Mouse (Mus musculus): Measurements from ENCODE around the gene Ccl25. TPM values are rescaled to one million over a fixed set of nuclear protein-coding genes. Genes with fewer than 3 reads are reported as not detected.

Gene Ccl25
- total and polyA plus RNA-seq, 3 experiments = 4.6 to 6.0 (median 5.4) TPM

- Histone ChIP-seq H3K79me2 (replicated peaks; ENCODE audit: control insufficient read depth, extremely low read depth, insufficient read depth, poor library complexity, severe bottlenecking) (peaks cover 16% of the 10 kb centered on the region), H3K9ac (ENCODE audit: insufficient read depth, low read depth) (no peak overlapping the region), H3K27me3 (replicated peaks) (no peaks in the 10 kb centered on the region), H3K4me1 (ENCODE audit: control insufficient read depth in 1 of 2, insufficient read depth in 2 of 2) (peaks cover 0 to 8% of the 10 kb centered on the region in 2 experiments; a peak in 2 of 4 replicates), H3K9me3 (replicated peaks; ENCODE audit: low read length) (no peaks in the 10 kb centered on the region), H3K27ac (ENCODE audit: insufficient read depth, low read depth) (no peak overlapping the region), H3K36me3 (replicated peaks in 1 of 2; ENCODE audit: control insufficient read depth in 1 of 2, insufficient read depth in 1 of 2, low read length in 1 of 2) (peaks cover 38 to 69% of the 10 kb centered on the region in 2 experiments), H3K4me3 (replicated peaks in 1 of 3; ENCODE audit: low read depth in 2 of 3, low read length in 2 of 3, poor library complexity in 1 of 3) (no peak overlapping the region), H3K4me2 (ENCODE audit: insufficient read depth, low read depth, poor library complexity, severe bottlenecking) (no peak overlapping the region)
- DNase-seq (ENCODE audit: extremely low read depth) = no peak
- TF ChIP-seq ZNF384 (IDR thresholded peaks at IDR 0.05; ENCODE audit: low read depth, low read length) (no peak), SMC3 (IDR thresholded peaks at IDR 0.05; ENCODE audit: low read depth, low read length) (no peak), PAX5 (IDR thresholded peaks at IDR 0.05; ENCODE audit: low read length) (no peak), IRF4 (IDR thresholded peaks at IDR 0.05; ENCODE audit: low read depth, low read length) (no peak)
- dilution Hi-C loops (cut with MboI; ENCODE audit: extremely low pct_ligation_motif_present, extremely low pct_unique_long_range_greater_than_20kb, low sequenced_read_pairs) (no loop called here), in situ Hi-C loops (cut with MboI; ENCODE audit: low pct_ligation_motif_present, low pct_unique_long_range_greater_than_20kb, low sequenced_read_pairs) (no loop called here)
Observed at GRCm38 (mm10) chr8:4329000-4329399, 4.0 kb downstream of the Ccl25 start.

- DNase-seq (ENCODE audit: extremely low read depth) = no peak
- dilution Hi-C loops (cut with MboI; ENCODE audit: extremely low pct_ligation_motif_present, extremely low pct_unique_long_range_greater_than_20kb, low sequenced_read_pairs) = no loop called here
- H3K36me3 ChIP-seq (replicated peaks in 1 of 2; ENCODE audit: control insufficient read depth in 1 of 2, insufficient read depth in 1 of 2, low read length in 1 of 2) = peaks cover 59 to 92% of the 10 kb centered on the region in 2 experiments
- no peaks in the 10 kb centered on the region for H3K4me1 ChIP-seq (ENCODE audit: control insufficient read depth in 1 of 2, insufficient read depth in 2 of 2)
- no peak overlapping the region for H3K4me2 ChIP-seq (ENCODE audit: insufficient read depth, low read depth, poor library complexity, severe bottlenecking)
- in situ Hi-C loops (cut with MboI; ENCODE audit: low pct_ligation_motif_present, low pct_unique_long_range_greater_than_20kb, low sequenced_read_pairs) = no loop called here
- no peaks in the 10 kb centered on the region for H3K79me2 ChIP-seq (replicated peaks; ENCODE audit: control insufficient read depth, extremely low read depth, insufficient read depth, poor library complexity, severe bottlenecking)
- TF ChIP-seq TBP (conservative IDR thresholded peaks at IDR 0.05; ENCODE audit: low read depth, low read length) (no peak), CHD1 (IDR thresholded peaks at IDR 0.05; ENCODE audit: low read depth, low read length) (no peak), CHD2 (IDR thresholded peaks at IDR 0.05; ENCODE audit: low read length) (no peak), RCOR1 (conservative IDR thresholded peaks at IDR 0.05; ENCODE audit: low read depth, low read length) (no peak), POLR2AphosphoS2 (IDR thresholded peaks at IDR 0.05; ENCODE audit: low read depth, low read length) (no peak)
- no peaks in the 10 kb centered on the region for H3K27me3 ChIP-seq (replicated peaks)
- H3K9ac ChIP-seq (ENCODE audit: insufficient read depth, low read depth) = no peak overlapping the region
- H3K27ac ChIP-seq (ENCODE audit: insufficient read depth, low read depth) = no peak overlapping the region
- H3K9me3 ChIP-seq (replicated peaks; ENCODE audit: low read length) = no peaks in the 10 kb centered on the region
- H3K4me3 ChIP-seq (replicated peaks in 1 of 3; ENCODE audit: low read depth in 2 of 3, low read length in 2 of 3, poor library complexity in 1 of 3) = no peak overlapping the region
Observed at GRCm38 (mm10) chr8:4333966-4334365, 9.0 kb downstream of the Ccl25 start.

DNA sequence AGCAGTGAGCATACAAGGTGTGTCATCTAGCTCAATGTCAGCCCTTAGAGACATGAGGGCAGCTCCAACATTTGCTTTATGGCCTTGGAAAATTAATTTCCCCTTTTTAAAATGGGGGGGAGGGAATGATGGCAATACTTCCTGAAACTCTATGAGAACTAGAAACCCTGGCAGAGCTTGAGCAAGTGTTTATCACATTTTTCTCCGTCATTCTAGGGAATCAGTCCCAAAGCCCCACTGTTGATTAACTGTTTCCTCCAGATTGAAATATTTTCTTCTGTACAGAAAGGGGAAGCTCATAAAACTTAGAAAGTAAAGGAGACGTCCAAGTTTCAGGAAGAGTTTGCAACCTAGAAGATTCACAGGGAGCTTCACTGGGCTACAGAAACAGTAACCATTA lies 10.7 kb downstream of the Ccl25 start:
- Histone ChIP-seq H3K4me2 (ENCODE audit: insufficient read depth, low read depth, poor library complexity, severe bottlenecking) (no peak overlapping the region), H3K9ac (ENCODE audit: insufficient read depth, low read depth) (no peak overlapping the region), H3K4me3 (replicated peaks in 1 of 3; ENCODE audit: low read depth in 2 of 3, low read length in 2 of 3, poor library complexity in 1 of 3) (no peak overlapping the region), H3K9me3 (replicated peaks; ENCODE audit: low read length) (no peaks in the 10 kb centered on the region), H3K79me2 (replicated peaks; ENCODE audit: control insufficient read depth, extremely low read depth, insufficient read depth, poor library complexity, severe bottlenecking) (no peaks in the 10 kb centered on the region), H3K36me3 (replicated peaks in 1 of 2; ENCODE audit: control insufficient read depth in 1 of 2, insufficient read depth in 1 of 2, low read length in 1 of 2) (peaks cover 55 to 85% of the 10 kb centered on the region in 2 experiments), H3K27ac (ENCODE audit: insufficient read depth, low read depth) (no peak overlapping the region), H3K4me1 (ENCODE audit: control insufficient read depth in 1 of 2, insufficient read depth in 2 of 2) (no peaks in the 10 kb centered on the region), H3K27me3 (replicated peaks) (no peaks in the 10 kb centered on the region)
- dilution Hi-C loops (cut with MboI; ENCODE audit: extremely low pct_ligation_motif_present, extremely low pct_unique_long_range_greater_than_20kb, low sequenced_read_pairs) (no loop called here), in situ Hi-C loops (cut with MboI; ENCODE audit: low pct_ligation_motif_present, low pct_unique_long_range_greater_than_20kb, low sequenced_read_pairs) (no loop called here)
- DNase-seq (ENCODE audit: extremely low read depth) = no peak
- TF ChIP-seq TCF12 (IDR thresholded peaks at IDR 0.05; ENCODE audit: low read depth, low read length) (no peak), CTCF (conservative IDR thresholded peaks at IDR 0.05 in 1 of 2, IDR thresholded peaks at IDR 0.05 in 1 of 2; ENCODE audit: low read depth in 2 of 2, low read length in 2 of 2) (no peak), GABPA (IDR thresholded peaks at IDR 0.05; ENCODE audit: insufficient replicate concordance, low read depth, low read length) (no peak), CHD2 (IDR thresholded peaks at IDR 0.05; ENCODE audit: low read length) (no peak), EP300 (IDR thresholded peaks at IDR 0.05; ENCODE audit: low read length) (no peak), MXI1 (IDR thresholded peaks at IDR 0.05; ENCODE audit: low read depth, low read length) (no peak), NRF1 (IDR thresholded peaks at IDR 0.05; ENCODE audit: low read depth, low read length) (no peak), ZKSCAN1 (IDR thresholded peaks at IDR 0.05; ENCODE audit: borderline replicate concordance, low read depth, low read length) (no peak), ETS1 (conservative IDR thresholded peaks at IDR 0.05; ENCODE audit: low read depth, low read length) (no peak), JUND (conservative IDR thresholded peaks at IDR 0.05; ENCODE audit: low read depth, low read length) (no peak), RCOR1 (conservative IDR thresholded peaks at IDR 0.05; ENCODE audit: low read depth, low read length) (no peak)
